Mouse (Mus musculus): Measurements from ENCODE around the gene Rnd2. TPM values are rescaled to one million over a fixed set of nuclear protein-coding genes. Genes with fewer than 3 reads are reported as not detected.

Rnd2 gene
- total RNA-seq, 1 experiment = 10.4 TPM

DNA sequence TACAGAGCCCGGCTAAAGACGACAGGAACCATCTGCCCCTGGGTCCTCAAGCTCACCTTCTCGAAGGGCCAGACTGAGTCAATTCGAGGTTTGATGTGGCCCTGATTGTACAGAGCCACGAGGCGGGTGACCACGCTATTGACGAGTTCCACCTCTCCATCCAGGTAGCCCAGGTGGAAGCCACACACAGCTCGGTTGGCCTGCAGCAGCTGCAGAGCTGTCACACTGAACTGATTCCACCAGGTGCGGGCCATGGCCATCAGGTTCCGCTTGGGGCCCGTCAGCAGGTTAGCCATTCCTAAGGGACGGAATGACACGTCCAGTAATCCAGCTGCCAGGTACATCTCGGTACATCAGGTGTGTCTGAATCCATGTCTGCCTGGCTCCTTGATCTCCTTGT, 4.5 kb upstream of the Rnd2 start:
- H3K4me1 ChIP-seq (ENCODE audit: control insufficient read depth in 2 of 2, insufficient read depth in 2 of 2, low read length in 2 of 2, poor library complexity in 1 of 2) = peaks cover 9 to 39% of the 10 kb centered on the region in 2 experiments; a peak in 3 of 4 replicates
- peak overlapping the region; percentile 5 to 6; a peak in 1 of 4 replicates for H3K4me3 ChIP-seq (ENCODE audit: insufficient read depth in 1 of 2, low read depth in 1 of 2, low read length in 2 of 2, poor library complexity in 1 of 2, severe bottlenecking in 1 of 2)
- H3K9ac ChIP-seq (ENCODE audit: insufficient read depth, low read depth, low read length, poor library complexity, severe bottlenecking) = no peak overlapping the region
- H3K9me3 ChIP-seq (ENCODE audit: control insufficient read depth, insufficient read depth, low read depth, low read length) = no peaks in the 10 kb centered on the region
- H3K27ac ChIP-seq (ENCODE audit: insufficient read depth, low read depth, low read length, poor library complexity, severe bottlenecking) = no peak overlapping the region
- DNase-seq (ENCODE audit: low read depth, low spot score) = no peak
- peaks cover 23% of the 10 kb centered on the region for H3K36me3 ChIP-seq (ENCODE audit: control insufficient read depth, insufficient read depth, low read length, poor library complexity, severe bottlenecking)
- in situ Hi-C loops (cut with MboI; ENCODE audit: low sequenced_read_pairs in 2 of 2, unreplicated experiment in 2 of 2) = no loop called here
- TF ChIP-seq HCFC1 (IDR thresholded peaks at IDR 0.05; ENCODE audit: borderline replicate concordance, insufficient read depth, low read length) (no peak), ZNF384 (IDR thresholded peaks at IDR 0.05; ENCODE audit: low read depth, low read length) (no peak), ZC3H11A (IDR thresholded peaks at IDR 0.05; ENCODE audit: borderline replicate concordance, low read depth, low read length) (no peak), MAFK (IDR thresholded peaks at IDR 0.05; ENCODE audit: insufficient read depth, low read depth, low read length) (no peak), CHD2 (IDR thresholded peaks at IDR 0.05; ENCODE audit: low read depth, low read length) (no peak)

DNA sequence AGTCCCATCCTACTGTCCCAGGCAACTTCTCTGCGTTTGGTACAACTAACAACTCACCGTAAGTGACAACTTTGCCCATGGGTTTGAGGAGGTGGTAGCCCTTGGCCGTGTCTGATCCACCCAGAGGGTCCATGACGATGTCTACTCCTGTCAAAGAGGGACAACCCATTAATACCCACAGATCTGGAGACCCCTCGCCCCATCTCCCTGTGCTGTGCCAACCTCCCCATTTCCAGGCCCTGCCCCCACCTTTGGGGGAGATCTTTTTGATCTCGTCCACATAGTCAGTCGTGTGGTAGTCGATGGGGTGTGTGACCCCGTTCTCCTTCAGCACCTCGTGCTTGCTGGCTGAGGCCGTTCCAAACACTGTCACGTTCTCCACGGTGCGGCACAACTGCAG, 2.7 kb upstream of the Rnd2 start:
- TF ChIP-seq HCFC1 (IDR thresholded peaks at IDR 0.05; ENCODE audit: borderline replicate concordance, insufficient read depth, low read length) (no peak), CHD2 (IDR thresholded peaks at IDR 0.05; ENCODE audit: low read depth, low read length) (no peak), ZNF384 (IDR thresholded peaks at IDR 0.05; ENCODE audit: low read depth, low read length) (no peak), MAFK (IDR thresholded peaks at IDR 0.05; ENCODE audit: insufficient read depth, low read depth, low read length) (no peak), ZC3H11A (IDR thresholded peaks at IDR 0.05; ENCODE audit: borderline replicate concordance, low read depth, low read length) (no peak)
- H3K9ac ChIP-seq (ENCODE audit: insufficient read depth, low read depth, low read length, poor library complexity, severe bottlenecking) = no peak overlapping the region
- peaks cover 11 to 41% of the 10 kb centered on the region in 2 experiments; a peak in 3 of 4 replicates for H3K4me1 ChIP-seq (ENCODE audit: control insufficient read depth in 2 of 2, insufficient read depth in 2 of 2, low read length in 2 of 2, poor library complexity in 1 of 2)
- no peak for DNase-seq (ENCODE audit: low read depth, low spot score)
- H3K9me3 ChIP-seq (ENCODE audit: control insufficient read depth, insufficient read depth, low read depth, low read length) = no peaks in the 10 kb centered on the region
- H3K36me3 ChIP-seq (ENCODE audit: control insufficient read depth, insufficient read depth, low read length, poor library complexity, severe bottlenecking) = peaks cover 23% of the 10 kb centered on the region
- no peak overlapping the region for H3K4me3 ChIP-seq (ENCODE audit: insufficient read depth in 1 of 2, low read depth in 1 of 2, low read length in 2 of 2, poor library complexity in 1 of 2, severe bottlenecking in 1 of 2)
- in situ Hi-C loops (cut with MboI; ENCODE audit: low sequenced_read_pairs in 2 of 2, unreplicated experiment in 2 of 2) = no loop called here
- no peak overlapping the region for H3K27ac ChIP-seq (ENCODE audit: insufficient read depth, low read depth, low read length, poor library complexity, severe bottlenecking)

DNA sequence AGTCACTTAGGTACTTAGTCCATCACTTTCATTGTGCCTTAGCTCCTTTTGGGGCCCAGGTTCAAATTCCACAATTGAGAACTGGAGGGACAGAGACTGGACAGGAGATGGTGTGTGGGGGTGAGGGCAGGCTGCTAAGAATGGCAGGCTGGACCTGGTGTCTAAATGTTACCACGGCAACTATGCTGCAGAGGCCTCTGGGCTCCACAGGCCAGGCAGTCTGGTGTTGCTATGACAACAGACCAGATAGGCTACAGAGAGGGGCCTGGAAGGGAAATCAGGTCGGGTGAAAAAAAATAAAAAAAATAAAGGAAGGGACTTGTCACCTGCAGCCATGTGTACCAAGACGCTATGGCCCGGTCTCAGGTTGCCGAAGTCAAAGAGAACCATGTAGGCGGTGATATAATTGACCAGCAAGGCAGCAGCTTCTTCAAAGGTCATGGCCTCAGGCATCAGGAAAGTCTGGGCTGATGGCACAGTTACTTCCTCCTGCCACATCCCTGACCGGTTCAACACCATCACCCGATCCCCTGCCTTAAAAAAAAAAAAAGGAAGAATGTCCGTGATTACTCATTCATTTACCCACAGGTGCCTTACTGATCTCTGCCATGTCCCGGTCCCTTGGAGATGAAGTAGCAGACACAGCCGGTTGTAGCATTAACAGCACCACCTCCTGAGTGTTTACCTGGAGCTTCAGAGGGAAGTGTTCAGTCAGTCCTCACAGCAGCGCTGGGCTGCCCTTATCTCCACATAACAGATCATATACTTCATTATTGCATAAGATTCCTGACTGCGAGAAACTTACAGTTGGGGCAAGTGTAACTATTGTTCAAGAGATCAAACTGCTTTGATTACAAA, 2.0 kb upstream of the Rnd2 start:
- Histone ChIP-seq H3K9me3 (ENCODE audit: control insufficient read depth, insufficient read depth, low read depth, low read length) (no peaks in the 10 kb centered on the region), H3K4me3 (ENCODE audit: insufficient read depth in 1 of 2, low read depth in 1 of 2, low read length in 2 of 2, poor library complexity in 1 of 2, severe bottlenecking in 1 of 2) (no peak overlapping the region), H3K9ac (ENCODE audit: insufficient read depth, low read depth, low read length, poor library complexity, severe bottlenecking) (no peak overlapping the region), H3K4me1 (ENCODE audit: control insufficient read depth in 2 of 2, insufficient read depth in 2 of 2, low read length in 2 of 2, poor library complexity in 1 of 2) (peaks cover 11 to 41% of the 10 kb centered on the region in 2 experiments; a peak in 3 of 4 replicates), H3K36me3 (ENCODE audit: control insufficient read depth, insufficient read depth, low read length, poor library complexity, severe bottlenecking) (peaks cover 23% of the 10 kb centered on the region), H3K27ac (ENCODE audit: insufficient read depth, low read depth, low read length, poor library complexity, severe bottlenecking) (no peak overlapping the region)
- TF ChIP-seq ZNF384 (IDR thresholded peaks at IDR 0.05; ENCODE audit: low read depth, low read length) (no peak), HCFC1 (IDR thresholded peaks at IDR 0.05; ENCODE audit: borderline replicate concordance, insufficient read depth, low read length) (no peak), MAFK (IDR thresholded peaks at IDR 0.05; ENCODE audit: insufficient read depth, low read depth, low read length) (no peak), CHD2 (IDR thresholded peaks at IDR 0.05; ENCODE audit: low read depth, low read length) (no peak), ZC3H11A (IDR thresholded peaks at IDR 0.05; ENCODE audit: borderline replicate concordance, low read depth, low read length) (no peak)
- no peak for DNase-seq (ENCODE audit: low read depth, low spot score)
- in situ Hi-C loops (cut with MboI; ENCODE audit: low sequenced_read_pairs in 2 of 2, unreplicated experiment in 2 of 2) = no loop called here

DNA sequence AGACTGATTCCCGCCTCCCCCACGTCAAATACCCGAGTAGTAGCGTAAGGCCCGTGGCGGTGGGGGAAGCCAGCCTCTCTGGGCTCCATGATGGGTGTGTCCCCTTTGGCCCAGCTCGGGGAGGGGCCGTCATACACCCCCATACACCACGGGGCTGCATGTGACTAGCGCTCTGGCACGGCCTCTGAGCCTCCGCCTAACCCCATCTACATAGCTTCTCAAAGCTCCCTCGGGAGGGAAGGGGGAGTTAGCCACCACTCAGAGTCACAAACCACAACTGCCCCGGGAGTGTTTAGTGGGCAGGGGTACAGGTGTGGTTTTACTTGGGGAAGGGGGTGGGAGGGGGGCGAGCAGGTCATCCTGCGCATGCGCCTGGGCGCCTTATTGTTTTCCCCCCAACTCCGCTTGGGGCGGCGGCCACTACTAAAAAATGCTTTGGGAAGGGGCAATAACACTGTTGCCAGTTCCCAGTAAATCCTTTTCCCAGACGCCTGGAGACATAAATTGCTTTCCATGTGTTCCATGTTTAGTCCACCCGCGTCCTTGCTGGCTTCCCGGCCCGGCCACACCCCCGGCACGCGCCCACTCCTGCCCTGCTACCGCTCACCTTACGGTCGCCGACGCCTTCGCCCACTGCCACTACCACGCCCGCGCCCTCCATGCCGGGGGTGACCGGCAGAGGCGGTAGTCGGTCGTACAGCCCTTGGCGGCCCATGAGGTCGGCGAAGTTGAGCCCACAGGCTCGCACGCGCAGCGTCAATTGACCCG, 486 bp downstream of the Rnd2 start:
- Histone ChIP-seq H3K4me3 (ENCODE audit: insufficient read depth in 1 of 2, low read depth in 1 of 2, low read length in 2 of 2, poor library complexity in 1 of 2, severe bottlenecking in 1 of 2) (peak overlapping the region; percentile 77 to 79), H3K36me3 (ENCODE audit: control insufficient read depth, insufficient read depth, low read length, poor library complexity, severe bottlenecking) (peaks cover 19% of the 10 kb centered on the region), H3K27ac (ENCODE audit: insufficient read depth, low read depth, low read length, poor library complexity, severe bottlenecking) (peak overlapping the region; percentile 82), H3K9ac (ENCODE audit: insufficient read depth, low read depth, low read length, poor library complexity, severe bottlenecking) (peak overlapping the region; percentile 74), H3K9me3 (ENCODE audit: control insufficient read depth, insufficient read depth, low read depth, low read length) (no peaks in the 10 kb centered on the region), H3K4me1 (ENCODE audit: control insufficient read depth in 2 of 2, insufficient read depth in 2 of 2, low read length in 2 of 2, poor library complexity in 1 of 2) (peaks cover 8 to 30% of the 10 kb centered on the region in 2 experiments; a peak in 3 of 4 replicates)
- DNase-seq (ENCODE audit: low read depth, low spot score) = no peak
- TF ChIP-seq ZC3H11A (IDR thresholded peaks at IDR 0.05; ENCODE audit: borderline replicate concordance, low read depth, low read length) = no peak
- TF ChIP-seq HCFC1 (IDR thresholded peaks at IDR 0.05; ENCODE audit: borderline replicate concordance, insufficient read depth, low read length) = no peak
- TF ChIP-seq ZNF384 (IDR thresholded peaks at IDR 0.05; ENCODE audit: low read depth, low read length) = no peak
- no peak for TF ChIP-seq CHD2 (IDR thresholded peaks at IDR 0.05; ENCODE audit: low read depth, low read length)
- in situ Hi-C loops (cut with MboI; ENCODE audit: low sequenced_read_pairs in 2 of 2, unreplicated experiment in 2 of 2) = no loop called here

All from ES-E14 (cell line).